Mouse (Mus musculus) adrenal gland, postnatal 36 days (tissue): ENCODE results near the gene Gpx3. TPM values are rescaled to one million over a fixed set of nuclear protein-coding genes. Genes with fewer than 3 reads are reported as not detected.
"Not testable (repeated sequence)": the region's sequence is repeated elsewhere in the genome, so short reads cannot be mapped to it uniquely, and the experiment has no call there.

Source experiments
- DNase-seq, 2 experiments: peaks; one replicate each; pipeline ENCODE4 v3.0.0; 2021; ENCODE audit warnings: mixed read lengths in 1 of 2
- long read RNA-seq, 2 experiments: library from polyadenylated mRNA; stranded (forward); transcript quantifications; one replicate each; pipeline ENCODE4 v2.0.0; 2021; ENCODE audit warnings: borderline sequencing depth in 2 of 2
- total RNA-seq, 2 experiments: library from RNA; stranded (reverse); gene quantifications; 2 replicates each; pipeline ENCODE4 v1.2.3; 2021

Gpx3 gene
- 100 to 1,000 TPM; 262 to 383 TPM for total RNA-seq
- long read RNA-seq, experiment 1, transcript Gpx3-201 (5 exons, 1,594 nt), result major isoform, 301 of 401 reads
- long read RNA-seq, experiment 1, partial matches to known transcripts, result 19 of 401 reads
- long read RNA-seq, experiment 1, other reads (novel, unspliced or antisense), result 81 of 401 reads
- long read RNA-seq, experiment 2, transcript Gpx3-201 (5 exons, 1,594 nt), result major isoform, 246 of 288 reads
- long read RNA-seq, experiment 2, partial matches to known transcripts, result 35 of 288 reads
- long read RNA-seq, experiment 2, other reads (novel, unspliced or antisense), result 7 of 288 reads

- DNase-seq, result peak; percentile 78 to 79
These were observed at the start of gene Gpx3 for GRCm38 (mm10) chr11:54902333-54903323. Gene Gpx3 (plus strand): TSS chr11:54902453.

DNA sequence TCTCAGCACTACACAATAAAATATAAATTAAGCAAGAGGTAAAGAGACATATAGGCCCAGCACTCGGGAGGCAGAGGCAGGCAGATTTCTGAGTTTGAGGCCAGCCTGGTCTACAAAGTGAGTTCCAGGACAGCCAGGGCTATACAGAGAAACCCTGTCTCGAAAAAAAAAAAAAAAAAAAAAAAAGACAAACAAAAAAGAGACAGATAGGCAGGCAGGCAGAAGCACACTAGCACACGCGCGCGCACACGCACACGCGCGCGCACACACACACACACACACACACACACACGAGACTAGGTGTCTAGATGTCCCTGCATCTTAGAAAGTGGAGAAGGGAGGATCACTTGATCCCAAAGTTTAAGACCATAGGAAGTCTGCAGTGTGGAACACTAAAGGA lies 43.4 kb upstream of the Gpx3 start:
- DNase-seq, result not testable (repeated sequence)

DNA sequence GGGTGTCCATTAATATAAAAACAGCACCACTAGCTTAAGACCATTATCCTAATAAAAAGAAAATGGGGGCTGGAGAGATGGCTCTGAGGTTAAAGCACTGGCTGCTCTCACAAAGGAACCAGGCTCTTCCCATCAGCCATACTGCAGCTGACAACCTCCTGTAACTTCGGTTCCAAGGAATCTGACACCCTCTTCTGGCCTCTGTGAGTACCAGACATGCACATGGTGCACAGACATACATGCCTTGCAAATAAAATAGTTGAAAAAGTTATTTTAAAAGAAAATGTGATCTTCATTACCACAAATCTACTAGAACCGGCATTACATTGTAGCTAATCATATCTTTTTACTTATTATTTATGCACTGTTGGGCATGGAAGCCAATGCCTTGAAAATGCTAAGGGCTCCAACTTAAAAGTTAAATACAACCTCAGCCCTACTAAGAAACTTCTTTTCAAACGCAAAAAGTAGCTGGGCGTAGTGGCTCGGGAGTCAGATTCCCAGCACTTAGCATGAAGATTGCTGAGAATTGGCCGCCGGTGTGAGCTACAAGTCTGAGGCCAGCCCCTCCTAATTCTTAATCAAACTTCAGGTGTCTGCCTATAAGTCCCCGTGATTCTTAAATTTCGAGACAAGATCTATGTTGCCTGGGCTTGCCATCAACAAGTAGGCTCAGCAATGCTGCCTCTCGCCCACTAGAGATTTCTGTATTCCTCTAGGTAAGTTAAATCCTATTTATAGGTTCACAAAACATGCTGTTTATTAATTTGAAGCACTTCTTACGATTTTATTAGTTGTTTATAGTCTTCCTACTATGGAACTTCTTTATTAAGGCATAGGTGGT lies 42.7 kb upstream of the Gpx3 start:
- DNase-seq, result no peak

- DNase-seq, result peak; percentile 96 to 97
These were observed 41.8 kb upstream of the Gpx3 start, which contains the start of gene Lyrm7 for GRCm38 (mm10) chr11:54860256-54861038. Gene Lyrm7 (minus strand): TSS chr11:54860916.

DNA sequence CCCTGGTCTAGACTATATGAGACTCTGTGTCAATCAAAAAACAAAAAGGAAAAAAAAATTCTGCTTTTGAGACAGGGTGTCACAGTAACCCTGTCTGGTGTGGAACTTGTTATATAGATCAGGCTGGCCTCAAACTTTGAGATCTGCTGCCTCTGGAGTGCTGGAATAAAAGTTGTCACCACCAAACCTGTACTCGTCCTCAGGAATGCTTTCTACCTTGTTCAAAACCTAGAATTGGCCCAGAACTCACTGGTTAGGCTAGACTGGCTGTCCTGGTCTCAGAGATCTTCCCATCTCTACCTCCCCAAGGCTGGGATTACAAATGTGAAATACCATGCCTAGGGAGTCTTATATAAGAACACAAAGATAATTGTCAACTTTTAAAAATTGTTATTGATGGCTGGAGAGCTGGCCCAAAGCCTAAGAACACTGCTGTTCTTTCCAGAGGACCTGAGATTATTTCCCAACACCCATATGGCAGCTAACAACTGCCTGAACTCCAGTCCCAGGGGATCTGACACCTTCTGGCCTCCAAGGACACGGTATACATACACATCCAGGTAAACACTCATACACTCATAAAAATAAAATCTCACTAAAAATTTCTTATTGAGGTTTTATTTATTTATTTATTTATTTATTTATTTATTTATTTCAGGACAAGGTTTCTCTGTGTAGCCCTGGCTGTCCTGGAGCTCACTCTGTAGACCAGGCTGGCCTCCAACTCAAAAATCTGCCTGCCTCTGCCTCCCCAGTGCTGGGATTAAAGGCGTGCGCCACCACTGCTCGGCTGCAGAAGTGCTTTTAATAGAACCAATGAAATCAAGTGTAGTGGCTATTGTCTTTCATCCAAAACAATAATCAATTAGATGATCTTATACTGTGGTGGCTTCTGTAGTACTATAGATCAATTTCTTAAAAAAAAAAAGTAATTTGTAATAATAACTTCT lies 40.5 kb upstream of the Gpx3 start:
- DNase-seq, result no peak

DNA sequence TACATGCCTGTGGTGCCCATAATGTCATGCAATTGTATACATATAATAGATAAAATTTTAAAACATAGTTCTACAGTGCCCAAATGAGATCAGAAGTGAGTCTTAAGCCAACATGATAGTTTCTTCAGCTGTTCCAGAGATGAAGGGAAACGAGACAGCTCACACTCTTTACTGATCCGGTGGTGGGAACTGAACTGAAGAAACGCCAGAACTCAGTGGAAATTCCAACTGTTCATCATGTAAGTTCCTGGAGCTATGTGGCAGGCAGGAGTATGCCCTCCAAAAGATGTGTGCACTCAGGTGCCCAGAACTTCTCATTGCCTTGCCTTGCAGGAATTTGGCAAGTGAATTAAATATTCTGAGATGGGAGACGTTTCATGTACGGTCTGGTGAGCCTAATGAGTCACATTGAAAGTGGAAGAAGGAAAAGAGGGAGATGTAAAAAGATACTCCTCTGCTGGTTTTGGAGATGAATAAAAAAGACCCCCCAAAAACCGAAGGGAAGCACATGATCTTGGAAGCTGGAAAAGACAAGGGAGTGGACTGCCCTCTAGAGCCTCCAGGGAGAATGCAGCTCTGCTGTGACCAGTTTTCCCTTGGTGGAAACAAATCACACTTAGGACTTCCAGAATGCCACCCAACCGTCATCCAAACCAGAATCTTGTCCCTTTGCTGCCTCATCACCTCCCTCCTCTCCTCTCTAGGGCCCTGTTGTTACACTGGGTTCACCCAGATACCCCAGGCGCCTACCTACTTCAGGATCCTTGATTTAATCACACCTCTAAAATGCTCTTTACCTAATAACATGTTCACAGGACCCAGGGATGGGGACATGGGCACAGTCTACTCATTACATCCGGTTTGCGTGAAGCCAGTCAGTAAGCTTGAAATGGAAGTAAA lies 39.4 kb upstream of the Gpx3 start:
- DNase-seq, result peak; percentile 39 to 66

GRCm38 (mm10) chr11:54865330-54866085 lies 36.7 kb upstream of the Gpx3 start:
- no peak for DNase-seq

GRCm38 (mm10) chr11:54866119-54867048 lies 35.9 kb upstream of the Gpx3 start, which contains the start of gene Hint1:
Gene Hint1 (plus strand): TSS chr11:54866383.
- DNase-seq, result peak; percentile 95

- DNase-seq, result peak; percentile 46 to 56
These were observed 35.2 kb upstream of the Gpx3 start for GRCm38 (mm10) chr11:54867049-54867385.

GRCm38 (mm10) chr11:54867903-54868434 lies 34.3 kb upstream of the Gpx3 start:
- DNase-seq, result peak in 1 of 2 experiments; percentile 34

GRCm38 (mm10) chr11:54868445-54868844 lies 33.8 kb upstream of the Gpx3 start:
- DNase-seq, result no peak

DNA sequence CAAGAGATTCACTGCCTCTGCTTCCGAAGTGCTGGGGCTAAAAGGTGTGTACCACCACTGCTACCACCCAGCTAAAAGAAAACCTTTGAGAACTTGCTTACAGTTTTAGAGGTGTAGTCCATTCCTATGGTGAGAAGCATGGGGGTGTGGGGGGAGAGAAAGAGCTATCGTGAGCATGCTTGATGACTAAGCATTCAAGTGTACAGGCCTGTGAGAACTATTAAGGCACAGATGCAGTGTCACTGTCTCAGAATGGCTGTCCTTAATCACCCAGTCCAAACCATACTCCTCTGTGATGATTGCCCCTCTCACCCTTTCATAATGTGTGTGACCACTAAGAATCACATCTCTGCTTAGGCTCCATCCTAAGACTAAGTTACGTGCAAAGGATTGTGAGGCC lies 32.9 kb upstream of the Gpx3 start:
- DNase-seq, result no peak

GRCm38 (mm10) chr11:54871831-54872537 lies 30.3 kb upstream of the Gpx3 start:
- DNase-seq, result peak; percentile 55 to 65

GRCm38 (mm10) chr11:54876031-54876430 lies 26.2 kb upstream of the Gpx3 start:
- DNase-seq, result no peak

DNA sequence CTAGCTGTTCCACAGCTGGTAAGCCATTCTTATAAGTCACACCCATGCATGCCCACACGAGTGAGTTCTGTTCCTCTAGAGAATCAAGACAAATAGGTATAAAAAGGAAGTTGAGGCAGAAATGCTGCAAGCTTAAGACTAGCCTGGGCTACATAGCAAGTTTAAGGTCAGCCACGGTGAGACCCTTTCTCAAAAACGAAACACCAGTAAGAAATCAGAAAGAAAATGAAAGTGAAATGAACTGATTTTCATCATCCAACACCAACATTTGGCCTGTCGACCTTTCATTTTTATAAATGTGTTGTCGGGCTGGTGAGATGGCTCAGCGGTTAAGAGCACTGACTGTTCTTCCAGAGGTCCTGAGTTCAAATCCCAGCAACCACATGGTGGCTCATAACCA lies 23.4 kb upstream of the Gpx3 start:
- DNase-seq, result no peak

GRCm38 (mm10) chr11:54879434-54879833 lies 22.8 kb upstream of the Gpx3 start:
- DNase-seq, result peak in 1 of 2 experiments; percentile 67
